Mouse (Mus musculus): ENCODE data around the gene Upp2. TPM values are rescaled to one million over a fixed set of nuclear protein-coding genes. Genes with fewer than 3 reads are reported as not detected.
A peak's percentile ranks its signal among the peaks of the same experiment; 100 is the strongest.

The Upp2 gene
- polyA plus RNA-seq, 1 experiment from 2014 or later: 7.5 TPM

DNA sequence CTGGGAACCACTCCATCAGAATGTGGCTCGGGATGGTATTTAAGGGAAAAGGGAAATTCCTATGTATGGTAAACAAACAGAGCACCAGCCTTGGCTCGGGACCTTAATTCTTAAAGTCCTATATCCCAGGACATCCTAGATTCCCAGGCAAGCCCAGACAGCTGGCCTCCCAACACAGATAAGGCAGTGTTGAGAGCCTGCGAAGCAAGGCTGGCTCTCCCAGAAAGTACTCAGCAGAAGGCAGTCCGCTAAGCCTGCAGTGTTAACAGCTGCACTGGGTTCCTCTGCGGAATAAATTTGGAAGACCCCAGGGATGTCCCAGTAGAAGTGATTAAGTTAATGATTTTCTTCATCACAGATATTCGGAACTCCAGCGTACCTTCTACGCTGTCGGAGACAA, 16.6 kb upstream of the Upp2 start:
- Histone ChIP-seq H3K27ac (replicated peaks in 1 of 2; ENCODE audit: control insufficient read depth in 1 of 2, insufficient read depth in 1 of 2, low read depth in 2 of 2, low read length in 2 of 2) (peak overlapping the region in 1 of 2 experiments; percentile 22; a peak in 1 of 4 replicates), H3K9me3 (ENCODE audit: control insufficient read depth, low read length) (no peaks in the 10 kb centered on the region), H3K9ac (ENCODE audit: low read length) (no peak overlapping the region), H3K4me2 (ENCODE audit: low read length) (peak overlapping the region; percentile 41), H3K4me1 (ENCODE audit: control insufficient read depth in 2 of 2, insufficient read depth in 2 of 2, low read length in 2 of 2) (peaks cover 30 to 74% of the 10 kb centered on the region in 2 experiments), H3K27me3 (ENCODE audit: control insufficient read depth, insufficient read depth, low read length) (no peaks in the 10 kb centered on the region), H3K4me3 (ENCODE audit: control insufficient read depth in 1 of 2, insufficient read depth in 1 of 2, low read depth in 1 of 2, low read length in 2 of 2) (no peak overlapping the region), H3K36me3 (ENCODE audit: control insufficient read depth, insufficient read depth, low read length) (no peaks in the 10 kb centered on the region)
- ATAC-seq (ENCODE audit: insufficient number of reproducible peaks, insufficient read depth, low FRiP score, low read depth): 0 out of 2 replicates have a peak, but pooled peaks have one; percentile 28
- 24% methylated on average over 9 of the region's 9 CpGs for WGBS

DNA sequence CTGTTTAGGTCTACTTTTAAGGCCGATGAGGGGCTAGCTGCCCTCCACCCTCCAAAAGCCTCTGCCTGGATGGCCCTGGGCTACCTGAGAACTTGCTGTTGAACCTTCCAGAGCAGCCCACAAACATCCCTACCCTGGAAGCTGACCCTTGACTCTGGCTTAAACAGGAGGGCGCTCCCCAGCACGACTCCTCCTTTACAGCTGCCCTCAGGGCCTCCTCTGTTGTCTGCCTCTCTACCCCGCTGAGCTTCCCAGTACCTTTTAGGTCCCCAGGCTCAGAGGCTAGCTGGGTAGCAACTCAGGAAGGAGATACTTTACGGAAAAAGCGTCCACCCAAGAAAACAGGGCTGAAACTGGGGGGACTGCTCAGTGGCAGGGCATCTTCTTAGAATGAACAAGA, 15.2 kb upstream of the Upp2 start:
- Histone ChIP-seq H3K4me2 (ENCODE audit: low read length) (no peak overlapping the region), H3K4me3 (ENCODE audit: control insufficient read depth in 1 of 2, insufficient read depth in 1 of 2, low read depth in 1 of 2, low read length in 2 of 2) (no peak overlapping the region), H3K27ac (replicated peaks in 1 of 2; ENCODE audit: control insufficient read depth in 1 of 2, insufficient read depth in 1 of 2, low read depth in 2 of 2, low read length in 2 of 2) (no peak overlapping the region), H3K9ac (ENCODE audit: low read length) (peak overlapping the region; percentile 25; the same call in 1 of the 2 replicates), H3K9me3 (ENCODE audit: control insufficient read depth, low read length) (no peaks in the 10 kb centered on the region), H3K27me3 (ENCODE audit: control insufficient read depth, insufficient read depth, low read length) (no peaks in the 10 kb centered on the region), H3K36me3 (ENCODE audit: control insufficient read depth, insufficient read depth, low read length) (no peaks in the 10 kb centered on the region), H3K4me1 (ENCODE audit: control insufficient read depth in 2 of 2, insufficient read depth in 2 of 2, low read length in 2 of 2) (peaks cover 30 to 68% of the 10 kb centered on the region in 2 experiments)
- WGBS: 42% methylated on average over 6 of the region's 6 CpGs
- ATAC-seq (ENCODE audit: insufficient number of reproducible peaks, insufficient read depth, low FRiP score, low read depth): no peak

DNA sequence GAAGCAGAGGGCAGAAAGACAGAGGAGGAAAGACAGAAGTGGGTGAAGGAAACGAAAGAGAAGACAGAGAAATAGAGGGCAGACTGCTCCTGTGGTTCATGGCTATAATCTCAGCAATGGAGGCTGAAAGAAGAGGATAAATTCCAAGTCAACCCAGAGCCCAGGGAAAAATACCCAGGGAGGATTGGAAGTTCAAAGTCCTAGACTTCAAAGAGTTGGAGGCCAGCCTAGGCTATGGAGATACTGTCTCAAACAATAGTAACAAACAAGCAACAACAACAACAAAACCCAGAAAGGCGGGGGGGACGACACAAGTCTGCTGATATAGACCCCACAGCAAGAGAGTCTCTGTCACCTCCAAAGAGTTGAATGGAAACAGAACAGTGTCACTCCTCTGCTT, 14.8 kb upstream of the Upp2 start:
- 49% methylated on average over 3 of the region's 3 CpGs for WGBS
- no peak overlapping the region for H3K9ac ChIP-seq (ENCODE audit: low read length)
- H3K27ac ChIP-seq (replicated peaks in 1 of 2; ENCODE audit: control insufficient read depth in 1 of 2, insufficient read depth in 1 of 2, low read depth in 2 of 2, low read length in 2 of 2): no peak overlapping the region
- peaks cover 30 to 68% of the 10 kb centered on the region in 2 experiments for H3K4me1 ChIP-seq (ENCODE audit: control insufficient read depth in 2 of 2, insufficient read depth in 2 of 2, low read length in 2 of 2)
- no peaks in the 10 kb centered on the region for H3K9me3 ChIP-seq (ENCODE audit: control insufficient read depth, low read length)
- H3K36me3 ChIP-seq (ENCODE audit: control insufficient read depth, insufficient read depth, low read length): no peaks in the 10 kb centered on the region
- ATAC-seq (ENCODE audit: insufficient number of reproducible peaks, insufficient read depth, low FRiP score, low read depth): no peak
- no peak overlapping the region for H3K4me2 ChIP-seq (ENCODE audit: low read length)
- no peak overlapping the region for H3K4me3 ChIP-seq (ENCODE audit: control insufficient read depth in 1 of 2, insufficient read depth in 1 of 2, low read depth in 1 of 2, low read length in 2 of 2)
- no peaks in the 10 kb centered on the region for H3K27me3 ChIP-seq (ENCODE audit: control insufficient read depth, insufficient read depth, low read length)

DNA sequence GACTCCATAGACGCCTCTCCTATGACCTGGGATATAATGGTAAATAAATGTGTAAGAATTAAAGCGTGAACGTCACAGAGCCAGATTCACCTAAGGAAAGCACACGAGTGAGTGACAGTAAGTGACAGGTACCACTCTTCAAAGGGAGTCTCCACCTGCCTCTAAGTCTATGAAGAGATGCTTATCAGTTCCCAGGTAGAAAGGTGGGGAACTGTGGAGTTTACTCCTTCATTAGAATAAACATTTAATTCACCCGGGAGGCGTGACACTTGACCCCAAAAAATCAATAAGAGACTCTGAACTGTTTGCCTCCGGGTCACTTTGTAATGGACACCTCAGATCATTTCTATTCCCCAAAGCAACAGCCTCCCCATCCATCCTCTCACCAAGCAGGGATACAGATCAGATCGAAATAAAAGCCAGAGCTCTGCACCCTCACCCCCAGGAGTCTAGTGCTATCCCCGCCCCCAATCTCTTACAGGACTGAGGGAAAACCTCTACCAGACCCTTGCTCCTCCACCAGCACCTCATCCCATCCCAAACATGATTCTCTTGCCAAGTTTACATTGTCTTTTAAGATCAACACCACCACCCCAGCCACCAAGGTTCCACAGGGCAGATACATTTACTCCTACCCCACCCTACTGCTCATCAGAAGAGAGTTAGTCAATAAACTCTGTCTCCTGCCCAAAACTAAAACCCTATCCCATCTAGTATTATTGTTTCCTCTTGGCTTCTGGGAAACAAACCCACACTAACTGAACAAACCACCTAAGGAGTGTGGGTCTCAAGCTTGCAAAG, 9.9 kb upstream of the Upp2 start:
- Histone ChIP-seq H3K4me1 (ENCODE audit: control insufficient read depth in 2 of 2, insufficient read depth in 2 of 2, low read length in 2 of 2) (peaks cover 4 to 34% of the 10 kb centered on the region in 2 experiments), H3K27ac (replicated peaks in 1 of 2; ENCODE audit: control insufficient read depth in 1 of 2, insufficient read depth in 1 of 2, low read depth in 2 of 2, low read length in 2 of 2) (no peak overlapping the region), H3K9ac (ENCODE audit: low read length) (no peak overlapping the region), H3K36me3 (ENCODE audit: control insufficient read depth, insufficient read depth, low read length) (no peaks in the 10 kb centered on the region), H3K4me2 (ENCODE audit: low read length) (no peak overlapping the region), H3K4me3 (ENCODE audit: control insufficient read depth in 1 of 2, insufficient read depth in 1 of 2, low read depth in 1 of 2, low read length in 2 of 2) (no peak overlapping the region), H3K27me3 (ENCODE audit: control insufficient read depth, insufficient read depth, low read length) (no peaks in the 10 kb centered on the region), H3K9me3 (ENCODE audit: control insufficient read depth, low read length) (no peaks in the 10 kb centered on the region)
- ATAC-seq (ENCODE audit: insufficient number of reproducible peaks, insufficient read depth, low FRiP score, low read depth): no peak
- 81% methylated on average over 9 of the region's 9 CpGs for WGBS

DNA sequence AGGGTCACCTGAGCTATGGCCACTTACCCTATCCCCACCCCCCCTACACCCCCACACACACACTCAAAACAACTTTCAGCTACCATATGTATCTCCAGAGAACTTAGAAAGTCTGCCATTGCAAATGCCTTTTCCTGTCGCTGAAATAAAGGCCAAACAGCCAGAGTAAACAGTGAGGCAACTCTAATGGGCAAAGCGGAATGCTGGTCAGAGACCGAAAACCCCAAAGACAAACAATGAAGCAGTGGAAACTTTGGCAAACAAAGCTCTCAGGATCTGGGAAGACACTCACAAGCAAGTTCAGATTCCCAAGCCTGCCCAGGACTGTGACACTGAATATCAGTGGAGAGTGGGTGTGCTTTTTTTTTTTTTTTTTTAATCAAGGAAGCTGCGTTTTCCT, 5.0 kb upstream of the Upp2 start:
- H3K9me3 ChIP-seq (ENCODE audit: control insufficient read depth, low read length): no peaks in the 10 kb centered on the region
- H3K4me2 ChIP-seq (ENCODE audit: low read length): no peak overlapping the region; the same call in 1 of the 2 replicates
- no peak for ATAC-seq (ENCODE audit: insufficient number of reproducible peaks, insufficient read depth, low FRiP score, low read depth)
- H3K4me3 ChIP-seq (ENCODE audit: control insufficient read depth in 1 of 2, insufficient read depth in 1 of 2, low read depth in 1 of 2, low read length in 2 of 2): no peak overlapping the region
- no peak overlapping the region for H3K9ac ChIP-seq (ENCODE audit: low read length)
- no peaks in the 10 kb centered on the region for H3K27me3 ChIP-seq (ENCODE audit: control insufficient read depth, insufficient read depth, low read length)
- peak overlapping the region in 1 of 2 experiments; percentile 46; a peak in 2 of 4 replicates for H3K27ac ChIP-seq (replicated peaks in 1 of 2; ENCODE audit: control insufficient read depth in 1 of 2, insufficient read depth in 1 of 2, low read depth in 2 of 2, low read length in 2 of 2)
- 42% methylated on average over 4 of the region's 4 CpGs for WGBS
- H3K4me1 ChIP-seq (ENCODE audit: control insufficient read depth in 2 of 2, insufficient read depth in 2 of 2, low read length in 2 of 2): peaks cover 21 to 38% of the 10 kb centered on the region in 2 experiments
- no peaks in the 10 kb centered on the region for H3K36me3 ChIP-seq (ENCODE audit: control insufficient read depth, insufficient read depth, low read length)

DNA sequence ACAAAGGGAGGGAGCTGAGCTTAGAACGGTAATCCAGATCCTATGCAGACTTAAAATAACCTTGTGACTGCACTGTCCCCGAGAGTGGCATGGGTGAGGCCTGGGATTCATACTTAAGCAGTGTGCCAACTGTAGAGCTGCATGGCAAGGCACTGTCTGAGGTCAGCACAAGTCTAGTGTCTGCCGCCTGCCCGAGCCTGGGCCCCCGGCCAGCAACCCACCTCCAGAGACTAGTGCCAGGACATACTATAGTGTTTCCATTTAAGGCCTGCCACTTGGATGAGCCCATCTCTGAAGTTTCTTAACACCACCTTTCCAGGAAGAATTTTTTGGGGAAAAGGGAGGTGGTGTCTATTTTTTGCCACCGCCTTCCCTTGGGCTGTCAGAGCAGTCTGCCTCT, 1.8 kb upstream of the Upp2 start:
- ATAC-seq (ENCODE audit: insufficient number of reproducible peaks, insufficient read depth, low FRiP score, low read depth): peak; percentile 14; the same call in 1 of the 2 replicates
- Histone ChIP-seq H3K36me3 (ENCODE audit: control insufficient read depth, insufficient read depth, low read length) (no peaks in the 10 kb centered on the region), H3K4me3 (ENCODE audit: control insufficient read depth in 1 of 2, insufficient read depth in 1 of 2, low read depth in 1 of 2, low read length in 2 of 2) (peak overlapping the region; percentile 90 to 95), H3K9ac (ENCODE audit: low read length) (peak overlapping the region; percentile 96), H3K27ac (replicated peaks in 1 of 2; ENCODE audit: control insufficient read depth in 1 of 2, insufficient read depth in 1 of 2, low read depth in 2 of 2, low read length in 2 of 2) (peak overlapping the region; percentile 93 to 99), H3K4me1 (ENCODE audit: control insufficient read depth in 2 of 2, insufficient read depth in 2 of 2, low read length in 2 of 2) (peaks cover 25 to 46% of the 10 kb centered on the region in 2 experiments), H3K27me3 (ENCODE audit: control insufficient read depth, insufficient read depth, low read length) (no peaks in the 10 kb centered on the region), H3K4me2 (ENCODE audit: low read length) (peak overlapping the region; percentile 75), H3K9me3 (ENCODE audit: control insufficient read depth, low read length) (no peaks in the 10 kb centered on the region)
- whole genome bisulfite sequencing: 12% methylated on average over 6 of the region's 6 CpGs

DNA sequence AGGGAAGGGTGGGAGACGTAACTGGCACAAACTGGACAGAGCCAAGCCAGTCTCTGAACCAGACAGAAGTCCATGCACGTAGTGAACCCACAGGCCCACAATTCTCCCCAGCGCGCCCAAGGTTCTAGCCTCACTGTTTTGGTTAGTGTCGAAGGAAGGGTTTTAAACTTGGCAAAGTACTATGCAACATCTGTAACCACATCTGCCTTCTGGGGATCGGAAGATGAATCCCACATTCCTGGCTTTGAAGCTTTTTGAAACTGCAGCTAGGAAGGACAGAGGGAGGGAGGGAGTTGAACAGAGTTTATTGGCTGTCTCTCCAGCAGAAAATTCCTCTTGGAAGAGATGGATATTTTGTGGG, 1.1 kb upstream of the Upp2 start:
- 2% methylated on average over 6 of the region's 6 CpGs for WGBS
- no peaks in the 10 kb centered on the region for H3K36me3 ChIP-seq (ENCODE audit: control insufficient read depth, insufficient read depth, low read length)
- peak overlapping the region; percentile 90 to 95 for H3K4me3 ChIP-seq (ENCODE audit: control insufficient read depth in 1 of 2, insufficient read depth in 1 of 2, low read depth in 1 of 2, low read length in 2 of 2)
- no peaks in the 10 kb centered on the region for H3K27me3 ChIP-seq (ENCODE audit: control insufficient read depth, insufficient read depth, low read length)
- no peaks in the 10 kb centered on the region for H3K9me3 ChIP-seq (ENCODE audit: control insufficient read depth, low read length)
- no peak for ATAC-seq (ENCODE audit: insufficient number of reproducible peaks, insufficient read depth, low FRiP score, low read depth)
- peak overlapping the region; percentile 96 for H3K9ac ChIP-seq (ENCODE audit: low read length)
- peak overlapping the region; percentile 75 for H3K4me2 ChIP-seq (ENCODE audit: low read length)
- H3K27ac ChIP-seq (replicated peaks in 1 of 2; ENCODE audit: control insufficient read depth in 1 of 2, insufficient read depth in 1 of 2, low read depth in 2 of 2, low read length in 2 of 2): peak overlapping the region; percentile 93 to 99
- peaks cover 25 to 46% of the 10 kb centered on the region in 2 experiments for H3K4me1 ChIP-seq (ENCODE audit: control insufficient read depth in 2 of 2, insufficient read depth in 2 of 2, low read length in 2 of 2)
